Comparison of ENCODE assay signal across 8 mouse cellular contexts in the genomic region with DNA sequence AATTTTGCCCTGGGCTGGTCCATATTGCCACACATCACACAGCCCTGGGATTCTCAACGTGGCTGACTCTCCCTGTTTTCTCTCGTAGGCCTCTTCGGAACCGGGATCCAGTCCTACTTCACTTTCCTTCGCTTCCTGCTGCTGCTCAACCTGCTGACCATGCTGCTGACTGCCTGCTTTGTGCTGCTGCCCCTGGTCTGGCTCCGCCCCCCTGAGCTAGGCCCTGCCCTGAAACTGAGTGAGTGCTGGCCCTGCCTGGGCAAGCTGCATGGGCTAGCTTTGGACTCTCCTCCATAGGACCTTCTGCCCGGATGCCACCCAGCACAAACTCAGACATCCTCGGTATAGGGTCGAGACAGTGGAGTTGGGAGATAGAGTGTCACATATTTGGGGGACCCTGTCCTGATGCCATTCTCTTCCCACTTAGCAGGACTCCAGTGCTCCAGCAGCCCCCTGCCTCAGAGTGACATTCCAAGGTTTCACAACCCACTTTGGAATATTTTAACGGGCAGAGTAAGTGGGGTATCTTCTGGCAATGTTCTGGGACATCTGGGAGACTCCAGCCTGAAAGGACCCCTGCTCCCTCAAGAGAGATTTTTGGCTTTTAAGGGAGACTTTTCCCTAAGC. TPM values are rescaled to one million over a fixed set of nuclear protein-coding genes. Genes with fewer than 3 reads are reported as not detected.
DNase-seq lines count a peak whose midpoint lies in the region; ATAC-seq lines count a peak whose summit lies in the region.

No protein-coding gene starts in this region.

- H3K9ac ChIP-seq in forebrain, embryonic 11.5 days (ENCODE audit: low read length), result peak overlapping the region; percentile 32; the same call in 1 of the 2 replicates
- peak overlapping the region; percentile 92 for H3K9ac ChIP-seq in liver, embryonic 15.5 days

- H3K4me2 ChIP-seq in forebrain, embryonic 11.5 days (ENCODE audit: low read depth, low read length, severe bottlenecking), result peak overlapping the region; percentile 64
- peak overlapping the region; percentile 96 for H3K4me2 ChIP-seq in liver, embryonic 15.5 days

- H3K4me1 ChIP-seq in brown adipose tissue, adult 24 weeks (ENCODE audit: control insufficient read depth, insufficient read depth, insufficient read length, low read length), result peaks cover 3% of the 10 kb centered on the region; the same call in 1 of the 2 replicates
- H3K4me1 ChIP-seq in forebrain, embryonic 11.5 days (replicated peaks; ENCODE audit: control insufficient read depth, insufficient read depth, low read length), result peaks cover 21% of the 10 kb centered on the region
- H3K4me1 ChIP-seq in liver, embryonic 15.5 days (replicated peaks), result peaks cover 62% of the 10 kb centered on the region

- intact Hi-C loops in left cerebral cortex, postnatal 14 days (cut with DNase I), result no loop called here

- no peak for ATAC-seq in forebrain, embryonic 11.5 days (replicated peaks; ENCODE audit: low FRiP score)
- ATAC-seq in liver, embryonic 15.5 days (ENCODE audit: insufficient read depth), result peak; percentile 20; the same call in 1 of the 2 replicates

- peaks cover 43% of the 10 kb centered on the region for H3K27me3 ChIP-seq in forebrain, embryonic 11.5 days (ENCODE audit: control insufficient read depth, insufficient read depth, low read length)
- H3K27me3 ChIP-seq in liver, embryonic 15.5 days, result no peaks in the 10 kb centered on the region

- H3K9me3 ChIP-seq in forebrain, embryonic 11.5 days (ENCODE audit: control insufficient read depth, low read length), result no peaks in the 10 kb centered on the region
- H3K9me3 ChIP-seq in liver, embryonic 15.5 days (replicated peaks), result no peaks in the 10 kb centered on the region

- 34% methylated on average over 10 of the region's 10 CpGs for WGBS in forebrain, embryonic 11.5 days
- 39% methylated on average over 10 of the region's 10 CpGs for WGBS in liver, embryonic 15.5 days (ENCODE audit: insufficient replicate concordance)

- H3K27ac ChIP-seq in brown adipose tissue, adult 24 weeks (replicated peaks; ENCODE audit: low read depth, low read length), result peak overlapping the region; percentile 72
- H3K27ac ChIP-seq in forebrain, embryonic 11.5 days (ENCODE audit: low read depth, low read length), result no peak overlapping the region
- peak overlapping the region; percentile 99 for H3K27ac ChIP-seq in liver, embryonic 15.5 days (replicated peaks)

- peak overlapping the region; percentile 65 for H3K4me3 ChIP-seq in brown adipose tissue, adult 24 weeks (ENCODE audit: insufficient read depth, low read depth, low read length)
- peak overlapping the region; percentile 26; the same call in 1 of the 2 replicates for H3K4me3 ChIP-seq in forebrain, embryonic 11.5 days (ENCODE audit: low read depth, low read length)
- peak overlapping the region; percentile 74 for H3K4me3 ChIP-seq in liver, embryonic 15.5 days (replicated peaks)

- no peaks in the 10 kb centered on the region for H3K36me3 ChIP-seq in forebrain, embryonic 11.5 days (ENCODE audit: control insufficient read depth, insufficient read depth, low read length)
- peaks cover 51% of the 10 kb centered on the region for H3K36me3 ChIP-seq in liver, embryonic 15.5 days (replicated peaks)

- peak; percentile 36 for DNase-seq in forebrain, embryonic 11.5 days (ENCODE audit: low spot score)
- peak; percentile 58 for DNase-seq in induced T-regulatory cell, adult 2 months (ENCODE audit: low read depth)
- DNase-seq in spleen, adult 12 weeks (ENCODE audit: low spot score), result peak; percentile 57
- DNase-seq in cerebellum, adult 18-20 months, result no peak
- DNase-seq in left cerebral cortex, postnatal 14 days (ENCODE audit: low spot score in 2 of 2), result no peak
- no peak for DNase-seq in cerebellum, adult 8-10 months

RNA-seq across cellular contexts. Expression of a gene that starts 1.8 kb away (rescaled TPM):
- polyA plus RNA-seq in brown adipose tissue, adult 24 weeks (2012; ENCODE audit: insufficient read depth, insufficient read length, missing spikeins), result 3.7 and 7.2 TPM in 2 replicates
- 5.9 and 10.0 TPM in 2 replicates for polyA plus RNA-seq in forebrain, embryonic 11.5 days (2014; fragmentation: Nextera tagmentation; extraction: Ambion mirVana)
- 51.0 and 57.8 TPM in 2 replicates for polyA plus RNA-seq in liver, embryonic 15.5 days (2015; fragmentation: Nextera tagmentation; extraction: Ambion mirVana)
- total RNA-seq in left cerebral cortex, postnatal 14 days (2021), result 1 to 10 TPM; 4.0 to 5.4 TPM

RNA-seq across cellular contexts. Expression of a gene that starts 1.9 kb away (rescaled TPM):
- polyA plus RNA-seq in brown adipose tissue, adult 24 weeks (2012; ENCODE audit: insufficient read depth, insufficient read length, missing spikeins), result 0.88 TPM in 1 of 2 replicates, not detected in the other
- 2.0 and 2.4 TPM in 2 replicates for polyA plus RNA-seq in forebrain, embryonic 11.5 days (2014; fragmentation: Nextera tagmentation; extraction: Ambion mirVana)
- polyA plus RNA-seq in liver, embryonic 15.5 days (2015; fragmentation: Nextera tagmentation; extraction: Ambion mirVana), result 15.0 and 20.4 TPM in 2 replicates
- 1 to 10 TPM; 1.0 to 1.4 TPM for total RNA-seq in left cerebral cortex, postnatal 14 days (2021)

RNA-seq across cellular contexts. Expression of a gene that starts 13.7 kb away (rescaled TPM):
- not detected in 2 replicates for polyA plus RNA-seq in brown adipose tissue, adult 24 weeks (2012; ENCODE audit: insufficient read depth, insufficient read length, missing spikeins)
- polyA plus RNA-seq in forebrain, embryonic 11.5 days (2014; fragmentation: Nextera tagmentation; extraction: Ambion mirVana), result 0.60 and 1.5 TPM in 2 replicates
- polyA plus RNA-seq in liver, embryonic 15.5 days (2015; fragmentation: Nextera tagmentation; extraction: Ambion mirVana), result 90.0 and 95.8 TPM in 2 replicates
- not detected for total RNA-seq in left cerebral cortex, postnatal 14 days (2021)

RNA-seq across cellular contexts. Expression of a gene that starts 25.7 kb away (rescaled TPM):
- polyA plus RNA-seq in brown adipose tissue, adult 24 weeks (2012; ENCODE audit: insufficient read depth, insufficient read length, missing spikeins), result not detected in 2 replicates
- 0.55 and 0.87 TPM in 2 replicates for polyA plus RNA-seq in forebrain, embryonic 11.5 days (2014; fragmentation: Nextera tagmentation; extraction: Ambion mirVana)
- polyA plus RNA-seq in liver, embryonic 15.5 days (2015; fragmentation: Nextera tagmentation; extraction: Ambion mirVana), result 0.28 and 0.45 TPM in 2 replicates
- 1 to 10 TPM; 1.9 to 2.3 TPM for total RNA-seq in left cerebral cortex, postnatal 14 days (2021)

RNA-seq across cellular contexts. Expression of a gene that starts 25.7 kb away (rescaled TPM):
- polyA plus RNA-seq in brown adipose tissue, adult 24 weeks (2012; ENCODE audit: insufficient read depth, insufficient read length, missing spikeins), result 30.4 and 30.5 TPM in 2 replicates
- polyA plus RNA-seq in forebrain, embryonic 11.5 days (2014; fragmentation: Nextera tagmentation; extraction: Ambion mirVana), result 32.7 and 36.6 TPM in 2 replicates
- polyA plus RNA-seq in liver, embryonic 15.5 days (2015; fragmentation: Nextera tagmentation; extraction: Ambion mirVana), result 49.2 and 54.7 TPM in 2 replicates
- total RNA-seq in left cerebral cortex, postnatal 14 days (2021), result 10 to 100 TPM; 11.9 to 13.0 TPM

Comparison
In these comparisons a context has a peak if more than half of its experiments do, and no peak if none do; other contexts are left out.
1. DNase-seq: peak in forebrain, embryonic 11.5 days (single experiment), induced T-regulatory cell, adult 2 months (single experiment) and spleen, adult 12 weeks (single experiment); none in cerebellum, adult 18-20 months (0 of 2), left cerebral cortex, postnatal 14 days (0 of 2) and cerebellum, adult 8-10 months (single experiment).
2. RNA of a gene that starts 13.7 kb away (polyA plus RNA-seq): 90.0 to 95.8 TPM in liver, embryonic 15.5 days; 0.60 to 1.5 TPM in forebrain, embryonic 11.5 days and not detected in brown adipose tissue, adult 24 weeks; every median in the first group is over 10 times any median in the second.
3. Peak in every context shown above with its lines, with median percentiles within 50 percentile points of each other: H3K4me3 ChIP-seq.